Mouse (Mus musculus) midbrain, postnatal 0 days (tissue): ENCODE results near the gene Polr3g. TPM values are rescaled to one million over a fixed set of nuclear protein-coding genes. Genes with fewer than 3 reads are reported as not detected.

ENCODE experiments used
- ATAC-seq: fragments of 200-750 bp; cut with Nextera tagmentation; 2 replicates; pipeline ENCODE4 v1.8.0; 2017; ENCODE audit warnings: moderate number of reproducible peaks, mild to moderate bottlenecking, moderate TSS enrichment, moderate library complexity; ENCODE audit not compliant: low FRiP score
- DNase-seq: peaks from one replicate; pipeline ENCODE4 v3.0.0-alpha.2; 2015; ENCODE audit warnings: low spot score
- H3K27ac ChIP-seq: fragments of 300-500 bp; sonication (generic); 2 replicates; pipeline ENCODE4 v1.5.1; 2014; ENCODE audit warnings: low read depth, mild to moderate bottlenecking, low read length, mixed read lengths
- H3K27me3 ChIP-seq: fragments of 300-500 bp; sonication (generic); 2 replicates; pipeline ENCODE4 v1.6.1; 2014; ENCODE audit warnings: low read length, control low read depth, mixed read lengths; ENCODE audit not compliant: insufficient read depth
- H3K36me3 ChIP-seq: fragments of 300-500 bp; sonication (generic); 2 replicates; pipeline ENCODE4 v1.6.1; 2014; ENCODE audit warnings: low read length, control low read depth, mixed read lengths; ENCODE audit not compliant: insufficient read depth
- H3K4me1 ChIP-seq: fragments of 300-500 bp; sonication (generic); 2 replicates; pipeline ENCODE4 v1.6.1; 2014; ENCODE audit warnings: mild to moderate bottlenecking, control low read depth, antibody characterized with exemption, low read length, mixed read lengths; ENCODE audit not compliant: insufficient read depth
- H3K4me2 ChIP-seq: fragments of 300-500 bp; sonication (generic); 2 replicates; pipeline ENCODE4 v1.6.1; 2014; ENCODE audit warnings: low read depth, mild to moderate bottlenecking, low read length, mixed read lengths; ENCODE audit not compliant: poor library complexity, severe bottlenecking
- H3K4me3 ChIP-seq: fragments of 300-500 bp; sonication (generic); 2 replicates; pipeline ENCODE4 v1.5.1; 2014; ENCODE audit warnings: low read depth, mild to moderate bottlenecking, low read length, moderate library complexity
- H3K9ac ChIP-seq: fragments of 300-500 bp; sonication (generic); replicated peaks from 2 replicates; pipeline ENCODE4 v1.6.1; 2014; ENCODE audit warnings: mild to moderate bottlenecking, low read length, moderate library complexity, mixed read lengths; ENCODE audit not compliant: poor library complexity, severe bottlenecking
- H3K9me3 ChIP-seq: fragments of 300-500 bp; sonication (generic); 2 replicates; pipeline ENCODE4 v1.6.1; 2016; ENCODE audit warnings: low read length, control low read depth
- CTCF ChIP-seq: IDR thresholded peaks from 2 replicates; pipeline ENCODE4 v1.5.1; 2016; ENCODE audit warnings: antibody characterized with exemption, mild to moderate bottlenecking
- WGBS: fragments of 180-500 bp; shearing (Covaris S2); extraction: QIAGEN DNeasy Blood & Tissue Kit; methylation state at CpG from one replicate; pipeline ENCODE4 v1.1.7; 2014; 5-methylcytosine and 5-hydroxymethylcytosine counted together
- polyA plus RNA-seq: library from polyadenylated mRNA; unstranded; fragments of >200 nt; fragmentation: Nextera tagmentation; extraction: Ambion mirVana; gene quantifications from 2 replicates; pipeline ENCODE4 v1.2.1, GENCODE M21; 2015
- total RNA-seq: library from RNA; depleted of rRNA; stranded (reverse); fragments of >200 nt; gene quantifications from 2 replicates; pipeline ENCODE4 v1.2.3, GENCODE M21; 2014

Gene Polr3g
- total and polyA plus RNA-seq, 2 experiments from 2014 or later = 3.0 to 3.9 TPM

DNA sequence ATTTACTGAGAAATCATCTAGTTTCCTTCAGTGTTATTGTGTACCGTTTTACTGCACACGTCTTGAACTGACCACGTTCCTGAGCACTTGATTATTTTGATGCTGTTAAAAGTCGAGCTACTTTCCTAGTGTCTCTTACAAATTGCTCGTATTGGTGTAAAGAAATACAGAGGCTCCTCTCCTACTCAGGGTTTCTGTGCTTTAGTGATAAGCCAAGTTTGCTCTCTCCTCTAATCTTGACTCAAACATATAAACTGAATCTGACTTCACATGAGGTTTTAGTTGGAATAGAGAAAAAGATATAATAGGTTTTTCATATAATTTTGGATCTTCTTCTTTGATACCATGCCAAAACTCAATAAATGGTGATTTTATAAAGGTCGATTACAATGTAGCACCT, 64.5 kb downstream of the Polr3g start:
- H3K27me3 ChIP-seq = no peaks in the 10 kb centered on the region
- no peak overlapping the region for H3K9ac ChIP-seq
- H3K36me3 ChIP-seq = no peaks in the 10 kb centered on the region
- no peak for TF ChIP-seq CTCF
- H3K4me3 ChIP-seq = no peak overlapping the region
- no peak for DNase-seq
- H3K4me1 ChIP-seq = no peaks in the 10 kb centered on the region
- 87% methylated on average over 6 of the region's 6 CpGs for WGBS
- ATAC-seq = no peak
- H3K4me2 ChIP-seq = no peak overlapping the region
- H3K27ac ChIP-seq = no peak overlapping the region
- no peaks in the 10 kb centered on the region for H3K9me3 ChIP-seq

DNA sequence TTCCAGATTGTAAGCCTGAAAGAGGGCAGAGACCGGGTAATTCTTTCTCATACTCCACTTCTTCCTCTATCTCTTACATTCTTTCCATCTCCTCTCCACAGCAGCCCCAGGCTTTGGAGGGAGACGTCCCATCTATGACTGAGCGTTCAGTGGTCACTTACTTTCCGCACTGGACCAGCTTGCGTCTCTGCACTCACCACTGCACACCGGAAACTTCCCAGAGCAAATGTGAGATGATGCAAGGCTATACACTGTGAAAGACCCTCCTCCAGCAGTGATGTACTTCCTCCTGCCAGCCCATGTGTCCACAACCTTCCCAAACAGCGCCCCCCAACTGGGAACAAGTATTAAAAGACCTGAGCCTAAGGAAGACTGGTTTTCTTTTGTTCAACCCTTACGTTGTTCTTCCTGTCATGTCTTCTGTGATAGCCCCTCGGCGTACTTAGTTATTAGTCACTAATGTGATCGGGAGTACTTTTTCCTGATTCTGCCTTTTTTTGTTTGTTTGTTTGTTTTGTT, 66.7 kb downstream of the Polr3g start:
- Histone ChIP-seq H3K4me2 (no peak overlapping the region), H3K9me3 (no peaks in the 10 kb centered on the region), H3K4me3 (no peak overlapping the region), H3K27ac (no peak overlapping the region), H3K27me3 (no peaks in the 10 kb centered on the region), H3K36me3 (no peaks in the 10 kb centered on the region), H3K4me1 (no peaks in the 10 kb centered on the region), H3K9ac (no peak overlapping the region)
- DNase-seq (no peak), ATAC-seq (no peak)
- WGBS = 89% methylated on average over 11 of the region's 11 CpGs
- TF ChIP-seq CTCF = no peak

DNA sequence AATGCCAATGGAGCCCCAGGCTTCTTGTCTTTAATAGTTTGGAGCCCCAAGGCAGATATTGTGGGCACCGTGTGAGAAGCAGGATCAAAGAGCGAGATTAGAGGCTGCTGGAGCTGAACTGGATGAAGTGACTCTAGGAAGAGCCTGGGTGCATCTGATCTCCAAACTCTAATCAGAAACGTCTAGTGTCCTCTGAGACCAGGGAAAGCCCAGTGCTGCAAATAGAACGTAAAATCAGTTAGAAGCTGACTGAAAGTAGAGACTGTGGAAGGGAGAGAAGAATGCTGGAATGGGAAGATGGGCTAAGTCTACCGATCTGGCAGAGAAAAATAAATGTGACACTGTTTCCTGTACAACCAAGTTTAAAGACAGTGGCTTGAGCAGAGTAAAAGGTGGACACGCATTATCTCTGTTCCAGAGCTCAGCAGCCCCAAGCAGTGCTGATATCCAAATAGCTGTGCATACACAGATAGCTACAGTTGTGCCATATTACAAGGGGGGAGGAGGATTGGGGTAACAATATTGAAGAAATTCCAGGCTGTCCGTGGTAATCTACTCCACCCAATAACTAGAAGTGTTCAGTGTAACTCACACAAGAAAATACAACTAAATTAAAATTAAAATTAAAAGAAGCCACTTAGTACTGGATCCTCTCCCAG, 68.2 kb downstream of the Polr3g start:
- no peaks in the 10 kb centered on the region for H3K9me3 ChIP-seq
- no peaks in the 10 kb centered on the region for H3K4me1 ChIP-seq
- H3K9ac ChIP-seq = no peak overlapping the region
- WGBS = 41% methylated on average over 7 of the region's 7 CpGs
- TF ChIP-seq CTCF = no peak
- ATAC-seq (no peak), DNase-seq (no peak)
- no peaks in the 10 kb centered on the region for H3K36me3 ChIP-seq
- H3K27ac ChIP-seq = no peak overlapping the region
- H3K4me3 ChIP-seq = no peak overlapping the region
- no peaks in the 10 kb centered on the region for H3K27me3 ChIP-seq
- no peak overlapping the region for H3K4me2 ChIP-seq

DNA sequence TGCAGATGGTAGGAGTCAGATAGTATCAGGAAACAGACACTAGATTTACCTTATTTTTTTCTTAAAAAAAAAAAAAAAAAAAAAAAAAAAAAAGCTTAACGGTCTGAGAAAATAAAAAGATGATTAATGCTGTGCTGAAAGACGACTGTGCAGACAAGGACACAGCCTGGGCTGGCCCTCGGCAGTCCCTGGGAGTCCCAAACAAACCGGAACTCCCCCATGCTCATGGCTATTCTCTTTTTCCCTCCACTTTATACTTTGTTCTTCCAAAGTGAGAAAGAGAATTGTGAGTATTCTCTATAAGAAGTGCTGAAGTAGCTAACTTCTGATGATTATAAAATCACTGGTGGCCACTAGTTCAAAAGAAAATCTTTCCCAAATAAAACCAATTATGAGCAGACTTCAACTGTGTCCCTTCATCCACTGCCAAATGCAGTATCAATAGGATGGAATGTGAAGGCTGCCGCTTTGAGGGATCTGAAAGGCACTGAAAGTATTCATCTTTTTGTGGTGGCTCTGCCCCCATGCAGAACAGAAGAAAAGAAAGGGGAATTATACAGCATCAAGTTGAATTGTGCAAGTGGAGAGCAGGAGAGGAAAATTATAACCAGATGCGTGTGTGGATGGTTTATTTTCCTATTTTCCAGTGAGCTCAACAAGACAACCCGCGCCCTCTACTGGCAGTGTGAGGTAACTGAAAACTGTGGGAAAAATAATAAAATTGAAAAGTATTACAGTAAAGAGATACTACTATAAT, 69.3 kb downstream of the Polr3g start:
- peak; percentile 90 for TF ChIP-seq CTCF
- H3K27ac ChIP-seq = no peak overlapping the region
- H3K27me3 ChIP-seq = no peaks in the 10 kb centered on the region
- no peak overlapping the region for H3K9ac ChIP-seq
- no peaks in the 10 kb centered on the region for H3K4me1 ChIP-seq
- H3K4me3 ChIP-seq = 0 out of 2 replicates have a peak overlapping the region, but pooled peaks have one; percentile 12
- DNase-seq = peak; percentile 77
- ATAC-seq = peak; percentile 49; the same call in 1 of the 2 replicates
- no peaks in the 10 kb centered on the region for H3K36me3 ChIP-seq
- WGBS = 9% methylated on average over 8 of the region's 8 CpGs
- peak overlapping the region; percentile 36 for H3K4me2 ChIP-seq
- H3K9me3 ChIP-seq = no peaks in the 10 kb centered on the region

DNA sequence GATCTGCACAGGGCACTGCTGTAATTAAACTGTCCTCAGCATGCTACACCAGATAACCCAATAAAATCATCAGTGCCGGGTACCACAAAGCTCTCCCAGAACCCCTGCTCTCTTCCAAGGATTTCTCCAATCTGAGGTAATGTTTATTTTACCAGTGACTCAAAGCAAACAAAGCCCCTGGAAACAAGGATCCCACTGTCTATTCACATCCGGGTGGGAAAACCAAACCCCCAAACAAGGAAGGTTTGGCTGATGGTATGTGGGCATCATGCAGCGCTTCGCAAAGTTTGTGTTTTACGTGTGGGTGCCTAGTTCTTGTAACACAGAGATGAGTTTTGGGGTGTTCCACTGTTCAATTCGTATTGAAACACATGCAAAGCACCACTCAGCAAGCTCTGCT, 69.9 kb downstream of the Polr3g start:
- no peak for ATAC-seq
- no peak overlapping the region for H3K27ac ChIP-seq
- H3K9ac ChIP-seq = no peak overlapping the region
- 36% methylated on average over 6 of the region's 6 CpGs for WGBS
- no peak overlapping the region for H3K4me2 ChIP-seq
- H3K36me3 ChIP-seq = no peaks in the 10 kb centered on the region
- H3K4me1 ChIP-seq = no peaks in the 10 kb centered on the region
- DNase-seq = no peak
- no peaks in the 10 kb centered on the region for H3K9me3 ChIP-seq
- no peaks in the 10 kb centered on the region for H3K27me3 ChIP-seq
- no peak for TF ChIP-seq CTCF
- H3K4me3 ChIP-seq = no peak overlapping the region

DNA sequence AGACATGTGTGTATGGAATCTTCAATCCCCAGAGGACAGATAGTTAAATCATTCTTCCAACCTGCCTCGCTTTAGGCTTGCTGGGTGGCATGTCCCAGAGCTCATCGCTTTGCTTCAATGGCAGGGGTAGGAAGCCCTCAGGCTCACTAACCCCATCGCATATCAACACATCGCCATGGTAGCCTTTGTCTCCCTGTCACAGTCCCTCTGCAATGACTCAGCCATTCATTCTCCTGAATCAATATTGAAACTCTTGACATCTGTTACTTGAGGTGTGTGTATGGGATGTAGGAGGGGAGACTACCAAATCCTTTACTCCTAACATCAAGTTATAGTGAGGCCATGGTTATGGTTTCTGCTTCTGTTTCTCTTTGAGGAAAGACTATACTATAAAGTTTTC, 71.2 kb downstream of the Polr3g start:
- Histone ChIP-seq H3K27me3 (no peaks in the 10 kb centered on the region), H3K4me3 (no peak overlapping the region), H3K27ac (no peak overlapping the region), H3K9me3 (no peaks in the 10 kb centered on the region), H3K4me1 (no peaks in the 10 kb centered on the region), H3K36me3 (no peaks in the 10 kb centered on the region), H3K9ac (no peak overlapping the region), H3K4me2 (no peak overlapping the region)
- ATAC-seq (no peak), DNase-seq (no peak)
- no peak for TF ChIP-seq CTCF
- WGBS = 13% methylated on average over 4 of the region's 4 CpGs
